Mouse (Mus musculus) kidney, embryonic 14.5 days (tissue): ENCODE results near the gene Tceal3. TPM values are rescaled to one million over a fixed set of nuclear protein-coding genes. Genes with fewer than 3 reads are reported as not detected.
A peak's percentile ranks its signal among the peaks of the same experiment; 100 is the strongest.
"Not testable (repeated sequence)": the region's sequence is repeated elsewhere in the genome, so short reads cannot be mapped to it uniquely, and the experiment has no call there.

ENCODE experiments used
- ATAC-seq: fragments of 200-750 bp; cut with Nextera tagmentation; 2 replicates; pipeline ENCODE4 v1.8.0; 2017; ENCODE audit warnings: moderate number of reproducible peaks, mild to moderate bottlenecking, moderate TSS enrichment, moderate library complexity; ENCODE audit not compliant: low FRiP score, low TSS enrichment
- H3K27ac ChIP-seq: fragments of 300-500 bp; sonication (generic); 2 replicates; pipeline ENCODE4 v1.5.1; 2014; ENCODE audit warnings: low read depth, mild to moderate bottlenecking, low read length, moderate library complexity, mixed read lengths
- H3K27me3 ChIP-seq: fragments of 300-500 bp; sonication (generic); 2 replicates; pipeline ENCODE4 v1.6.1; 2014; ENCODE audit warnings: mild to moderate bottlenecking, low read length; ENCODE audit not compliant: control insufficient read depth, insufficient read depth
- H3K36me3 ChIP-seq: fragments of 300-500 bp; sonication (generic); 2 replicates; pipeline ENCODE4 v1.6.1; 2014; ENCODE audit warnings: low read length, mixed read lengths; ENCODE audit not compliant: control insufficient read depth, insufficient read depth
- H3K4me1 ChIP-seq: fragments of 300-500 bp; sonication (generic); 2 replicates; pipeline ENCODE4 v1.6.1; 2014; ENCODE audit warnings: low read length, mixed read lengths; ENCODE audit not compliant: control insufficient read depth, insufficient read depth
- H3K4me2 ChIP-seq: fragments of 300-500 bp; sonication (generic); replicated peaks from 2 replicates; pipeline ENCODE4 v1.6.1; 2014; ENCODE audit warnings: low read depth, mild to moderate bottlenecking, low read length
- H3K4me3 ChIP-seq: fragments of 300-500 bp; sonication (generic); 2 replicates; pipeline ENCODE4 v1.5.1; 2014; ENCODE audit warnings: mild to moderate bottlenecking, low read length
- H3K9ac ChIP-seq: fragments of 300-500 bp; sonication (generic); 2 replicates; pipeline ENCODE4 v1.6.1; 2014; ENCODE audit warnings: low read depth, mild to moderate bottlenecking, low read length, moderate library complexity
- H3K9me3 ChIP-seq: fragments of 300-500 bp; sonication (generic); 2 replicates; pipeline ENCODE4 v1.6.1; 2016; ENCODE audit warnings: low read length; ENCODE audit not compliant: control insufficient read depth
- whole genome bisulfite sequencing: fragments of 180-500 bp; shearing (Covaris S2); extraction: QIAGEN DNeasy Blood & Tissue Kit; methylation state at CpG from one replicate; pipeline ENCODE4 v1.1.7; 2014; 5-methylcytosine and 5-hydroxymethylcytosine counted together
- polyA plus RNA-seq: library from polyadenylated mRNA; unstranded; fragments of >200 nt; fragmentation: Nextera tagmentation; extraction: Ambion mirVana; gene quantifications from 2 replicates; pipeline ENCODE4 v1.2.1, GENCODE M21; 2014

Gene Tceal3
- polyA plus RNA-seq, 1 experiment from 2014 or later: 3.0 TPM

DNA sequence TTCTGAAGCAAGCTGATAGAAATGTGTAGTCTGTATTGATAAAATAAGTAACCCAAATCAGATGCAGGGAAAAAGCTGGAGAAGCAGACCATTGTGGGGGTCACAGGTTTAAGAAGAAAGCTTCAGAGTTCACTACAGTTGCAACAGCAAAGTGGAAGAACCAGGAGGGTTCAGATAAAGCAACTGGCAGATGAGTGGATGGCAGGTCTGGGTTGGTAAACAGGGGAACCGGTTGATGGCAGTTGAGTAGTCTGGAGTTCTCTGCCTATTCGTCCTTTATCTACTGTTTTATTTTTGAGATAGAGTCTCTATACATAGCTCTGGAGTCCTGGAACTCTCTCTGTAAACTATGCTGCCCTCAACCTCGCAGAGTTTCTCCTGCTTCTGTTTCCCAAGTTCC is 90.3 kb downstream of the Tceal3 start:
- ATAC-seq: no peak
- Histone ChIP-seq H3K4me2 (no peak overlapping the region), H3K9ac (no peak overlapping the region), H3K27me3 (no peaks in the 10 kb centered on the region), H3K36me3 (no peaks in the 10 kb centered on the region), H3K4me3 (no peak overlapping the region), H3K9me3 (no peaks in the 10 kb centered on the region), H3K27ac (no peak overlapping the region), H3K4me1 (no peaks in the 10 kb centered on the region)
- WGBS: 63% methylated on average over 3 of the region's 3 CpGs

DNA sequence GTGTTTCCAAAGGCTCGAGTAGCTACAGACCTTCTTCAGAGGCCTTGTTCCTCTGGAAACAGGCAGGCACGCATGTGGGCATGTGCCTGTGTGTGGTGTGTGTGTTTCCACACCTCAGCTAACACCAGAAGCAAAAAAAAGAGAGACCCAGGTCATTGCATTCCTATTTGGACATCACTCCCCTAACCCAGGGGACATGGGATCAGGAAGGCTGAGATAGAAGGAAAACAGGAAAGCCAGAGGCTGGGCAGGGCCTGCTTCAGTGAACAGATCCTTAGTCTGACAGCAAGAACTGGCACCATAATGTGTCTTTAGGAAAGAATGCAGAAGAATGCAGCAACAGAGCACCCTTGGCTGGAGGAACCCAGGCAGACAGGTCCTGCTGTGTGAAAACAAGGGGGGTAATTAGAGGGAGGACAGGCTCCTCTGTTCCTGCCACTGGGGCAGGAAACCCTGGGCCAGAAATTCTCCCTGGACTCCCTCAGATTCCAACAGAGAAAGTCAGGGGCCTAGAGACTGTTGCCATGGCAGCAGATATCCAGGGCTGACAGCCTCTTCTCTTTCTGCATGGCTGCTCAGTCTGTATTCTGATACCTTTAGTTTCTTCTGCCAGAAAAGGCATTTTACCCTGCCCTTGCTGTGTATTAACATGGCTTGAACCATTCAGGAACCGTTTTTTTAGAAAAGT is 101.1 kb downstream of the Tceal3 start:
- H3K27ac ChIP-seq, H3K4me2 ChIP-seq, H3K9ac ChIP-seq, H3K36me3 ChIP-seq, H3K9me3 ChIP-seq, H3K27me3 ChIP-seq, H3K4me3 ChIP-seq, H3K4me1 ChIP-seq: not testable (repeated sequence)
- WGBS: 51% methylated on average over 3 of the region's 3 CpGs
- ATAC-seq: peak; percentile 97

DNA sequence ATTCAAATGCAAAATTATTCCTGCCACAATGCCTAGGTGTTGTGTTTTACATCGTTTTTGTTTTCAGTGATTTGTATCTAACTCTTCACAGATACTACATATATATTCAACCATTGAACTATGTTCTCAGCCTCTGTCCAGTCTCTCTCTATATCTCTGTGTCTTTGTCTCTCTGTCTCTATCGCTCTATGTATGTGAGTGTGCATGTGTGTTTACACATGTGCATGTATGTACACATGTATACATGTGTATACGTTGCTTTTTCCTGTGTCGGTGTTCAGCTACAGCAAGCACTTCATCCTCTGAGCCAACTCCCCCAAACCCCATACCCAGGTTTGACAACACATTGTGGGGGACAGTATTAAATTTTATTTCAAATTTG is 101.6 kb downstream of the Tceal3 start:
- ATAC-seq: peak; percentile 4; the same call in 1 of the 2 replicates
- H3K36me3 ChIP-seq: no peaks in the 10 kb centered on the region
- no peak overlapping the region for H3K4me3 ChIP-seq
- H3K9ac ChIP-seq: no peak overlapping the region
- H3K27me3 ChIP-seq: no peaks in the 10 kb centered on the region
- H3K27ac ChIP-seq: no peak overlapping the region
- 82% methylated on average over 4 of the region's 4 CpGs for WGBS
- no peaks in the 10 kb centered on the region for H3K9me3 ChIP-seq
- no peaks in the 10 kb centered on the region for H3K4me1 ChIP-seq
- H3K4me2 ChIP-seq: no peak overlapping the region

DNA sequence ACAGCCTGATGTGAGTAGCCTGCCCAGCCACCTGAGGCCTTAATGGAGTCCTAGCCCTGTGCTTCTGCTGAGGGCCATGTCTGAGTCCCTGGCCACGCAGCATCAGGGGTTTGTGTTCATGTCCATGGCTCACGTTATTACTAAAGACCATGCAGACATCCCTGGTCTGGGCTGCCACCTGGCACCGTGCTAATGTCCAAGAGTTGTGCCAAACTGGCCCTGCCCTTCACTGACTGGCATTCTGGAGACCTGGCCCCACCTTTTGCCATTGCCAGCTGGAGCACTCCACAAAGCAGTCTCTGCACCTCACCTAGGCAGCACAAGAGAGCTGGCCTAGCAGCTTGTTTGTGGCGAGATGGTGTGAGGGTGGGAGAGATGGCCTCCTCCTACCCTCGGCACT is 102.6 kb downstream of the Tceal3 start:
- no peak overlapping the region for H3K27ac ChIP-seq
- 72% methylated on average over 5 of the region's 5 CpGs for WGBS
- no peaks in the 10 kb centered on the region for H3K4me1 ChIP-seq
- no peak for ATAC-seq
- no peak overlapping the region for H3K4me3 ChIP-seq
- no peak overlapping the region for H3K4me2 ChIP-seq
- H3K9me3 ChIP-seq: no peaks in the 10 kb centered on the region
- no peaks in the 10 kb centered on the region for H3K27me3 ChIP-seq
- no peaks in the 10 kb centered on the region for H3K36me3 ChIP-seq
- H3K9ac ChIP-seq: no peak overlapping the region

DNA sequence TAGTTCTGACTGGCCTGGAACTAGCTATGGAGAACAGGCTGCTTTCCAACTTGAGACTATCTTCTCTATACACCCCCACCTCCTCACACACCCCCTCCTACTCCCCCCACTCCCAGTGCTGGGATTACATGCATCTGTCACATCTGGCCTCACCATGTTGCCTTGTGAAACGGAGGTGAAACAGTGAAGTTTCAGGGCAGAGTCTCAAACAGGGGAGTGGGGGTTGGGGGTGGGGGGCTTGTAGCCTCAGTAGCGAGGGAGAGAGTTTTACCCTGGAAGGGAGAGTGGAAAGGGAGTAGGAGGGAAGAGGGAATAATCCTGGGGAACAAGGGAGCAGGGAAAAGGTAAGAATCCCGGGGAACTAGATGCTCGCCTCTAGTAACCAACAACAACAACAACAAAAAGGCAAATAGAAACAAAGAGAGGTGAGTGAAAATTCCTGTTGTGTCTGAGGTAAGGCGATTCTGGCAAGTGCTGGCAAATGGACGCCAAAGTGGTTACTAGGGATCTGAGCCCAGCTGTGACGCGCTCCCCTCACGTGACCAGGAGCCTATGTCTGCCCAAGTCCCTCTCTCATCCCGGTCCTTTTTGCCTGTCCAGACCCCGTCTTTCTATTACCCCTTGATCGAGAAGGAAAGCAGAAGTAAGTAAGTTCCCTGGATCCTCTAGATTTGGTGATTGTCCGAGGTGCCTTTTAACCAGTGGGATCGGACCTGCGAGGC is 117.0 kb downstream of the Tceal3 start, which contains the start of gene Tceal1:
TSS of gene Tceal1 (plus strand) at position 537 of the 722 bp plus-strand sequence.
- Histone ChIP-seq H3K4me2 (peak within 1 kb of the TSS; percentile 52), H3K9ac (peak within 1 kb of the TSS; percentile 68), H3K27me3 (no peaks in the 10 kb centered on the region), H3K27ac (peak within 1 kb of the TSS; percentile 78), H3K9me3 (no peaks in the 10 kb centered on the region), H3K4me1 (no peaks in the 10 kb centered on the region), H3K4me3 (peak within 1 kb of the TSS; percentile 52), H3K36me3 (no peaks in the 10 kb centered on the region)
- WGBS: 32% methylated on average over 15 of the region's 15 CpGs
- ATAC-seq: peak; percentile 97

DNA sequence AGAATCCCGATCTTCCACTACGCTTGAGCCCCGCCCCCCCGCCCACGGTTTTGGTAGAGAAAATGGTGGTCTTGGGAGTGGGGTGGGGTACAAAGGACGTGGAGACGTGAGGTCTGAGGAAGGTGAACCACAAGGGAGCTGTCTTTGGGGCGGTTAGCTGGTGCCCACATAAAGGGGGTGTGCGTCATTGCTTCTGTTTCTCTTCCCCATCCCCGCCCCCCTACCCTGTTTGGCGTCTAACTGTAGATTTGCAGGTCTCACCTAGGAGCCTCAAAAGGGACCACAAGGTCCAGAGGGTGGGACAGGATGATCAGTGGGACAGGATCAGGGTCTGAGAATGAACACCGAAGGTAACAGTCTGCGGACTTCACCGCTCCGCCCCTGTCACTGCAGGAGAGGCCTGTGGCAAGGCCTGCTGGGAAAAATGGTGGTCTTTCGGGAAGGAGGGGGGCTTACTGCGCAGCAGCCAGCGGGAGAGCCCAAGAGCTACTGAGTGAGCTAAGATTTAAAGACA is 117.6 kb downstream of the Tceal3 start:
- WGBS: 32% methylated on average over 17 of the region's 18 CpGs
- Histone ChIP-seq H3K27ac (peak overlapping the region; percentile 78), H3K27me3 (no peaks in the 10 kb centered on the region)

DNA sequence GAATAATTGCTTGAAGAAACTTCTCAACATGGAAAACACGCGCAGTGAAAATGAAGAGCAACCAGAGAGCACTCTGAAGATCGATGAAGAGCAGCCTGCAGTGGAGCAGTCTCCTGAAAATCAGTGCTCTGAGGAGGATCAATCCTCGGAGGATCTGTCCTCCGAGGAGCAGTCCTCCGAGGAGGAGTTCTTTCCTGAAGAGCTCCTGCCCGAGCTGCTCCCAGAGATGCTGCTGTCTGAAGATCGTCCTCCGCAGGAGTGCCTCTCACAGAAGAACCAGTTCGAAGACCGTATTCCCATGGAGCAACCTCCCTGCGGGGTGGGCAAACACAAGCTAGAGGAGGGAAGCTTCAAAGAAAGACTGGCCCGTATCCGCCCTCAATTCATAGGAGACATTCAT is 118.1 kb downstream of the Tceal3 start:
- Histone ChIP-seq H3K27me3 (no peaks in the 10 kb centered on the region), H3K27ac (peak overlapping the region; percentile 78; the same call in 1 of the 2 replicates), H3K36me3 (no peaks in the 10 kb centered on the region), H3K4me3 (peak overlapping the region; percentile 52), H3K9ac (peak overlapping the region; percentile 68), H3K4me1 (no peaks in the 10 kb centered on the region), H3K4me2 (peak overlapping the region; percentile 52), H3K9me3 (no peaks in the 10 kb centered on the region)
- ATAC-seq: 0 out of 2 replicates have a peak, but pooled peaks have one; percentile 11
- 31% methylated on average over 14 of the region's 14 CpGs for WGBS

More for the DNA sequence above, 117.6 kb downstream of the Tceal3 start:
- Histone ChIP-seq H3K4me3 (peak overlapping the region; percentile 52), H3K4me1 (no peaks in the 10 kb centered on the region), H3K36me3 (no peaks in the 10 kb centered on the region), H3K9me3 (no peaks in the 10 kb centered on the region), H3K9ac (peak overlapping the region; percentile 68), H3K4me2 (peak overlapping the region; percentile 52)
- ATAC-seq: peak; percentile 91

DNA sequence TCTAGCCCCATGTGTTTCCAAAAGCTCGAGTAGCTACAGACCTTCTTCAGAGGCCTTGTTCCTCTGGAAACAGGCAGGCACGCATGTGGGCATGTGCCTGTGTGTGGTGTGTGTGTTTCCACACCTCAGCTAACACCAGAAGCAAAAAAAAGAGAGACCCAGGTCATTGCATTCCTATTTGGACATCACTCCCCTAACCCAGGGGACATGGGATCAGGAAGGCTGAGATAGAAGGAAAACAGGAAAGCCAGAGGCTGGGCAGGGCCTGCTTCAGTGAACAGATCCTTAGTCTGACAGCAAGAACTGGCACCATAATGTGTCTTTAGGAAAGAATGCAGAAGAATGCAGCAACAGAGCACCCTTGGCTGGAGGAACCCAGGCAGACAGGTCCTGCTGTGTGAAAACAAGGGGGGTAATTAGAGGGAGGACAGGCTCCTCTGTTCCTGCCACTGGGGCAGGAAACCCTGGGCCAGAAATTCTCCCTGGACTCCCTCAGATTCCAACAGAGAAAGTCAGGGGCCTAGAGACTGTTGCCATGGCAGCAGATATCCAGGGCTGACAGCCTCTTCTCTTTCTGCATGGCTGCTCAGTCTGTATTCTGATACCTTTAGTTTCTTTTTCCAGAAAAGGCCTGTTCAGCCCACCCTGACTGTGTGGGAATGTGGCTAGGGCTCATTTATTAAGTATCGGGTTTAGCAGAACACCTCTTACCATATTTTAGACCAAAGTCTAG is 124.3 kb downstream of the Tceal3 start:
- H3K27me3 ChIP-seq, H3K9me3 ChIP-seq, H3K4me2 ChIP-seq, H3K9ac ChIP-seq, H3K4me1 ChIP-seq, H3K4me3 ChIP-seq, H3K36me3 ChIP-seq, H3K27ac ChIP-seq: not testable (repeated sequence)
- peak; percentile 95 for ATAC-seq
- 45% methylated on average over 3 of the region's 3 CpGs for WGBS
